Comparison of ENCODE assay signal across 12 mouse cellular contexts in the genomic region with DNA sequence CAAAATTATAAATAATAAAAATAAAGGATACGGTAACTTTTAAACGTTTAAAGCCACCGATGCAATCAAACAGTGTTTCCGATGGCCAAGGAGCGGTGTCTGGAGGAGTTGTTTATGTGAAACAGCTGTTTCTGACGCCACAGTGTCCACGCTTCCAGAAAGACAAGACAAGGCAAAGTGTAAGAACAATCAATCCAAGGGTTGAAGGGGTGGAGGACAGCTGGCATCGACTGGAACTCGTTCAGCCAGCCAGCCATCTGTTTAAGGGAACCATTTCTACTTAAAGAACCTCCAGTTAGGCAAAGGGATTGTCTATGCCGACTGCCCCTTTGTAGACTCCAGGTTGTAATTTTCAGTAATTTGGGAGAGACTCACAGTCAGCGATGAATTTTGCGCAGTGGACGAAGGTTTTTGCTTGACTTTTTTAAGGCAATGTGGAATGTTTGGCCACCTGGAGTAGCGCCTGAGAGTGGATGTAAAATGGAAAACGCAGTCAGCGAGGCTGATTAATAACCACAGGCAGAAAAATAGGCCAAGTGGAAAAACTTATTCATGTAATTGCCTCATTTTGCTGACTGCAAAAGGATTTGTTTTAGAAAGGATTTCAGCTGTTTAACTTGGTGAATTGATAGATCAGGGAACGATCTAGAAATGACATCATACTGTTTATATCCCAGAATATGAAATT. TPM values are rescaled to one million over a fixed set of nuclear protein-coding genes. Genes with fewer than 3 reads are reported as not detected.
DNase-seq lines count a peak whose midpoint lies in the region; ATAC-seq and TF ChIP-seq lines count a peak whose summit lies in the region.
"Had no signal": no experiment of that assay in that cellular context is flagged by ENCODE, and none has a peak within 500 bp of the region (broad histone marks: within the 10 kb centered on the region; RNA-seq: fewer than 3 reads in every experiment).

No protein-coding gene starts in this region.

- no peaks in the 10 kb centered on the region for H3K27me3 ChIP-seq in limb, embryonic 13.5 days
- H3K27me3 ChIP-seq in stomach, embryonic 14.5 days (ENCODE audit: control insufficient read depth, insufficient read depth, low read length): no peaks in the 10 kb centered on the region
- H3K27me3 ChIP-seq: CH12.LX had no signal

- H3K4me1 ChIP-seq in lung, adult 2 months (ENCODE audit: control insufficient read depth, insufficient read depth, low read length): no peaks in the 10 kb centered on the region
- no peaks in the 10 kb centered on the region for H3K4me1 ChIP-seq in limb, embryonic 13.5 days
- no peaks in the 10 kb centered on the region for H3K4me1 ChIP-seq in stomach, embryonic 14.5 days (ENCODE audit: control insufficient read depth, insufficient read depth, low read length)

- no peak overlapping the region for H3K27ac ChIP-seq in limb, embryonic 13.5 days
- peak overlapping the region; percentile 59; the same call in 1 of the 2 replicates for H3K27ac ChIP-seq in stomach, embryonic 14.5 days (ENCODE audit: low read length)
- H3K27ac ChIP-seq: heart, adult 2 months had no signal

- TF ChIP-seq CTCF in lung, adult 2 months (IDR thresholded peaks at IDR 0.05; ENCODE audit: insufficient read depth, low read length): no peak

- H3K9ac ChIP-seq in limb, embryonic 13.5 days: no peak overlapping the region
- H3K9ac ChIP-seq in stomach, embryonic 14.5 days (replicated peaks; ENCODE audit: low read depth, low read length): no peak overlapping the region

- H3K4me3 ChIP-seq in lung, adult 2 months (replicated peaks; ENCODE audit: extremely low read depth, low read depth, low read length): no peak overlapping the region
- H3K4me3 ChIP-seq in limb, embryonic 13.5 days: no peak overlapping the region
- H3K4me3 ChIP-seq in stomach, embryonic 14.5 days (ENCODE audit: low read depth, low read length): no peak overlapping the region
- H3K4me3 ChIP-seq: heart, adult 2 months had no signal

- peak; percentile 48 for ATAC-seq in limb, embryonic 13.5 days (ENCODE audit: low FRiP score, low read depth)
- ATAC-seq in stomach, embryonic 14.5 days (ENCODE audit: insufficient number of reproducible peaks, insufficient read depth, low FRiP score, low read depth): peak; percentile 39; the same call in 1 of the 2 replicates

- no peaks in the 10 kb centered on the region for H3K36me3 ChIP-seq in limb, embryonic 13.5 days
- H3K36me3 ChIP-seq in stomach, embryonic 14.5 days (ENCODE audit: control insufficient read depth, insufficient read depth, low read length): no peaks in the 10 kb centered on the region

- peak; percentile 3 for DNase-seq in gastrocnemius, adult 18-20 months (ENCODE audit: low spot score)
- DNase-seq in gastrocnemius, postnatal 10 days: no peak
- peak; percentile 10 to 12 for DNase-seq in lung, adult 18-20 months
- no peak for DNase-seq in lung, adult 2 months
- no peak for DNase-seq in ovary, postnatal 10 days (ENCODE audit: low spot score)
- DNase-seq in right cerebral cortex, adult 18-20 months: no peak
- DNase-seq: thymus, postnatal 36 days had no signal

- H3K4me2 ChIP-seq in limb, embryonic 13.5 days (replicated peaks): peak overlapping the region; percentile 41
- H3K4me2 ChIP-seq in stomach, embryonic 14.5 days (replicated peaks; ENCODE audit: low read depth, low read length): peak overlapping the region; percentile 33
- H3K4me2 ChIP-seq: liver, embryonic 11.5 days had no signal

- 48% methylated on average over 17 of the region's 17 CpGs for WGBS in lung, adult 2 months
- 36% methylated on average over 17 of the region's 17 CpGs for WGBS in limb, embryonic 13.5 days
- WGBS in stomach, embryonic 14.5 days: 31% methylated on average over 17 of the region's 17 CpGs

- H3K9me3 ChIP-seq in limb, embryonic 13.5 days: no peaks in the 10 kb centered on the region
- no peaks in the 10 kb centered on the region for H3K9me3 ChIP-seq in stomach, embryonic 14.5 days (ENCODE audit: control insufficient read depth, low read depth, low read length)

- no peak for TF ChIP-seq POLR2A in lung, adult 2 months (IDR thresholded peaks at IDR 0.05; ENCODE audit: borderline replicate concordance, extremely low read depth, low read depth, low read length)

RNA-seq across cellular contexts. Expression of a gene that starts 37.4 kb away (rescaled TPM):
- total RNA-seq in gastrocnemius, adult 18-20 months (2021): 10 to 100 TPM; 12.9 to 13.2 TPM
- total RNA-seq in gastrocnemius, postnatal 10 days (2021): 10 to 100 TPM; 18.4 to 21.9 TPM
- 6.6 and 9.6 TPM in 2 replicates for polyA plus RNA-seq in lung, adult 2 months (2012; rRNA removed)
- 19.6 and 21.8 TPM in 2 replicates for polyA plus RNA-seq in limb, embryonic 13.5 days (2015; fragmentation: Nextera tagmentation; extraction: Ambion mirVana)
- 25.8 and 28.9 TPM in 2 replicates for polyA plus RNA-seq in stomach, embryonic 14.5 days (2014; fragmentation: Nextera tagmentation; extraction: Ambion mirVana)
- total RNA-seq: CH12.LX had no signal

Comparison
In these comparisons a context has a peak if more than half of its experiments do, and no peak if none do; other contexts are left out.
1. DNase-seq: peak in gastrocnemius, adult 18-20 months (single experiment) and lung, adult 18-20 months (2 of 2); none in gastrocnemius, postnatal 10 days (single experiment), lung, adult 2 months (single experiment), ovary, postnatal 10 days (single experiment) and right cerebral cortex, adult 18-20 months (single experiment).